Mouse (Mus musculus) heart, embryonic 13.5 days (tissue): ENCODE measurements around the gene Erbb3. TPM values are rescaled to one million over a fixed set of nuclear protein-coding genes. Genes with fewer than 3 reads are reported as not detected.

Experiments
- ATAC-seq: fragments of 200-750 bp; cut with Nextera tagmentation; 2 replicates; pipeline ENCODE4 v1.8.0; 2017; ENCODE audit warnings: moderate TSS enrichment; ENCODE audit not compliant: insufficient number of reproducible peaks, low FRiP score, low TSS enrichment; ENCODE audit errors: extremely low read depth
- H3K27ac ChIP-seq: fragments of 300-500 bp; sonication (generic); replicated peaks from 2 replicates; pipeline ENCODE4 v1.5.1; 2015; ENCODE audit warnings: moderate library complexity, mild to moderate bottlenecking, inconsistent platforms
- H3K27me3 ChIP-seq: fragments of 300-500 bp; sonication (generic); replicated peaks from 2 replicates; pipeline ENCODE4 v1.6.1; 2015; ENCODE audit warnings: mild to moderate bottlenecking, inconsistent platforms
- H3K36me3 ChIP-seq: fragments of 300-500 bp; sonication (generic); 2 replicates; pipeline ENCODE4 v1.6.1; 2015; ENCODE audit warnings: mild to moderate bottlenecking, inconsistent platforms
- H3K4me1 ChIP-seq: fragments of 300-500 bp; sonication (generic); 2 replicates; pipeline ENCODE4 v1.6.1; 2015; ENCODE audit warnings: inconsistent platforms
- H3K4me2 ChIP-seq: fragments of 300-500 bp; sonication (generic); 2 replicates; pipeline ENCODE4 v1.6.1; 2015; ENCODE audit warnings: inconsistent platforms, mild to moderate bottlenecking, moderate library complexity
- H3K4me3 ChIP-seq: fragments of 300-500 bp; sonication (generic); 2 replicates; pipeline ENCODE4 v1.5.1; 2015; ENCODE audit warnings: moderate library complexity, mild to moderate bottlenecking, inconsistent platforms
- H3K9ac ChIP-seq: fragments of 300-500 bp; sonication (generic); 2 replicates; pipeline ENCODE4 v1.6.1; 2015; ENCODE audit warnings: inconsistent platforms, mild to moderate bottlenecking, moderate library complexity
- H3K9me3 ChIP-seq: fragments of 300-500 bp; sonication (generic); 2 replicates; pipeline ENCODE4 v1.6.1; 2016; ENCODE audit warnings: inconsistent platforms
- WGBS: fragments of 180-500 bp; shearing (Covaris S2); methylation state at CpG from one replicate; pipeline ENCODE4 v1.1.7; 2015; ENCODE audit warnings: mixed read lengths; 5-methylcytosine and 5-hydroxymethylcytosine counted together
- polyA plus RNA-seq: library from polyadenylated mRNA; unstranded; fragments of >200 nt; fragmentation: Nextera tagmentation; extraction: Ambion mirVana; gene quantifications from 2 replicates; pipeline ENCODE4 v1.2.1, GENCODE M21; 2015

Gene Erbb3
- polyA plus RNA-seq, 1 experiment from 2014 or later, result 3.7 TPM

- no peak overlapping the region for H3K27ac ChIP-seq
- no peaks in the 10 kb centered on the region for H3K27me3 ChIP-seq
- H3K4me1 ChIP-seq, result peaks cover 31% of the 10 kb centered on the region
- no peaks in the 10 kb centered on the region for H3K9me3 ChIP-seq
- H3K4me3 ChIP-seq, result no peak overlapping the region
- peak overlapping the region; percentile 42; the same call in 1 of the 2 replicates for H3K9ac ChIP-seq
- 91% methylated on average over 37 of the region's 37 CpGs for WGBS
- H3K36me3 ChIP-seq, result peaks cover 49% of the 10 kb centered on the region
- ATAC-seq, result no peak
- H3K4me2 ChIP-seq, result no peak overlapping the region
Observed at GRCm38 (mm10) chr10:128544674-128545569, 44.5 kb downstream of the Erbb3 start.

- Histone ChIP-seq H3K4me1 (peaks cover 28% of the 10 kb centered on the region), H3K27ac (no peak overlapping the region), H3K4me3 (no peak overlapping the region), H3K9ac (no peak overlapping the region), H3K9me3 (no peaks in the 10 kb centered on the region), H3K36me3 (peaks cover 49% of the 10 kb centered on the region), H3K27me3 (no peaks in the 10 kb centered on the region), H3K4me2 (no peak overlapping the region)
- ATAC-seq, result no peak
- 95% methylated on average over 15 of the region's 15 CpGs for WGBS
Observed at GRCm38 (mm10) chr10:128544151-128544657, 45.2 kb downstream of the Erbb3 start.

- no peaks in the 10 kb centered on the region for H3K27me3 ChIP-seq
- H3K36me3 ChIP-seq, result peaks cover 49% of the 10 kb centered on the region
- WGBS, result 39% methylated on average over 2 of the region's 2 CpGs
- no peak overlapping the region for H3K4me3 ChIP-seq
- ATAC-seq, result no peak
- no peak overlapping the region for H3K4me2 ChIP-seq
- H3K9ac ChIP-seq, result peak overlapping the region; percentile 20; the same call in 1 of the 2 replicates
- peaks cover 28% of the 10 kb centered on the region for H3K4me1 ChIP-seq
- no peak overlapping the region for H3K27ac ChIP-seq
- no peaks in the 10 kb centered on the region for H3K9me3 ChIP-seq
Observed at GRCm38 (mm10) chr10:128543100-128543499, 46.4 kb downstream of the Erbb3 start.

GRCm38 (mm10) chr10:128538340-128538870 lies 51.0 kb downstream of the Erbb3 start:
- H3K9me3 ChIP-seq, result no peaks in the 10 kb centered on the region
- no peak overlapping the region for H3K4me3 ChIP-seq
- ATAC-seq, result no peak
- no peaks in the 10 kb centered on the region for H3K27me3 ChIP-seq
- no peak overlapping the region for H3K4me2 ChIP-seq
- no peak overlapping the region for H3K27ac ChIP-seq
- no peak overlapping the region for H3K9ac ChIP-seq
- WGBS, result 75% methylated on average over 1 of the region's 1 CpGs
- peaks cover 24% of the 10 kb centered on the region for H3K36me3 ChIP-seq
- peaks cover 16% of the 10 kb centered on the region for H3K4me1 ChIP-seq

- peaks cover 9% of the 10 kb centered on the region; the same call in 1 of the 2 replicates for H3K4me1 ChIP-seq
- peak overlapping the region; percentile 62 for H3K4me2 ChIP-seq
- no peaks in the 10 kb centered on the region for H3K9me3 ChIP-seq
- peak overlapping the region; percentile 61; the same call in 1 of the 2 replicates for H3K9ac ChIP-seq
- peak; percentile 75 for ATAC-seq
- H3K36me3 ChIP-seq, result peaks cover 6% of the 10 kb centered on the region
- WGBS, result 13% methylated on average over 18 of the region's 18 CpGs
- H3K27ac ChIP-seq, result no peak overlapping the region; the same call in 1 of the 2 replicates
- H3K4me3 ChIP-seq, result peak overlapping the region; percentile 21
- no peaks in the 10 kb centered on the region for H3K27me3 ChIP-seq
Observed at GRCm38 (mm10) chr10:128536266-128536940, 53.0 kb downstream of the Erbb3 start.

- Histone ChIP-seq H3K4me2 (peak overlapping the region; percentile 62), H3K4me1 (peaks cover 9% of the 10 kb centered on the region; the same call in 1 of the 2 replicates), H3K9me3 (no peaks in the 10 kb centered on the region), H3K9ac (peak overlapping the region; percentile 61; the same call in 1 of the 2 replicates), H3K27ac (no peak overlapping the region; the same call in 1 of the 2 replicates), H3K27me3 (no peaks in the 10 kb centered on the region), H3K36me3 (no peaks in the 10 kb centered on the region), H3K4me3 (peak overlapping the region; percentile 21)
- ATAC-seq, result no peak
- 72% methylated on average over 4 of the region's 4 CpGs for WGBS
Observed at GRCm38 (mm10) chr10:128535624-128536265, 53.7 kb downstream of the Erbb3 start.

- no peak overlapping the region for H3K9ac ChIP-seq
- no peaks in the 10 kb centered on the region for H3K9me3 ChIP-seq
- H3K4me1 ChIP-seq, result peaks cover 9% of the 10 kb centered on the region; the same call in 1 of the 2 replicates
- no peak overlapping the region for H3K4me2 ChIP-seq
- H3K27me3 ChIP-seq, result no peaks in the 10 kb centered on the region
- no peak for ATAC-seq
- no peaks in the 10 kb centered on the region for H3K36me3 ChIP-seq
- H3K27ac ChIP-seq, result no peak overlapping the region
- WGBS, result 73% methylated on average over 2 of the region's 2 CpGs
- no peak overlapping the region for H3K4me3 ChIP-seq
Observed at GRCm38 (mm10) chr10:128535206-128535605, 54.2 kb downstream of the Erbb3 start.

- H3K4me1 ChIP-seq, result peaks cover 18% of the 10 kb centered on the region
- no peak for ATAC-seq
- no peaks in the 10 kb centered on the region for H3K27me3 ChIP-seq
- peak overlapping the region; percentile 68 for H3K27ac ChIP-seq
- peak overlapping the region; percentile 89 for H3K4me2 ChIP-seq
- H3K9ac ChIP-seq, result peak overlapping the region; percentile 81
- H3K9me3 ChIP-seq, result no peaks in the 10 kb centered on the region
- 26% methylated on average over 28 of the region's 28 CpGs for WGBS
- peak overlapping the region; percentile 77 for H3K4me3 ChIP-seq
- H3K36me3 ChIP-seq, result peaks cover 14% of the 10 kb centered on the region
Observed at GRCm38 (mm10) chr10:128526366-128527356, 62.8 kb downstream of the Erbb3 start.

GRCm38 (mm10) chr10:128525671-128526308 lies 63.7 kb downstream of the Erbb3 start, which contains the start of gene Esyt1:
Esyt1 (minus strand) TSS chr10:128525871.
- peak; percentile 96 for ATAC-seq
- no peaks in the 10 kb centered on the region for H3K27me3 ChIP-seq
- WGBS, result under 1% methylated on average over 37 of the region's 37 CpGs
- H3K4me1 ChIP-seq, result peaks cover 18% of the 10 kb centered on the region
- peaks cover 23% of the 10 kb centered on the region for H3K36me3 ChIP-seq
- H3K9me3 ChIP-seq, result no peaks in the 10 kb centered on the region
- peak within 1 kb of the TSS; percentile 77 for H3K4me3 ChIP-seq
- peak within 1 kb of the TSS; percentile 89 for H3K4me2 ChIP-seq
- H3K27ac ChIP-seq, result peak within 1 kb of the TSS; percentile 73
- H3K9ac ChIP-seq, result peak within 1 kb of the TSS; percentile 88
